Mouse (Mus musculus) erythroblast, embryonic 14.5 days (primary cell): ENCODE results near the gene Gm4737.

Experiments
- GATA1 ChIP-seq: IDR thresholded peaks from 2 replicates; pipeline ENCODE4 v1.6.1; 2012; ENCODE audit warnings: low read length, inconsistent platforms, mixed read lengths
- TAL1 ChIP-seq: IDR thresholded peaks from 3 replicates; pipeline ENCODE4 v1.6.1; 2012; ENCODE audit warnings: low read length, inconsistent platforms, mixed read lengths

GRCm38 (mm10) chr16:46120607-46121006, 34.3 kb downstream of the Gm4737 start:
- TF ChIP-seq TAL1 (no peak), GATA1 (no peak)
